Mouse (Mus musculus): ENCODE measurements around the gene Dgkh. TPM values are rescaled to one million over a fixed set of nuclear protein-coding genes. Genes with fewer than 3 reads are reported as not detected.
A peak's percentile ranks its signal among the peaks of the same experiment; 100 is the strongest.

The Dgkh gene
- 1.6 and 1.8 TPM in 2 replicates for polyA plus RNA-seq (2016; fragmentation: Nextera tagmentation; extraction: Ambion mirVana)

DNA sequence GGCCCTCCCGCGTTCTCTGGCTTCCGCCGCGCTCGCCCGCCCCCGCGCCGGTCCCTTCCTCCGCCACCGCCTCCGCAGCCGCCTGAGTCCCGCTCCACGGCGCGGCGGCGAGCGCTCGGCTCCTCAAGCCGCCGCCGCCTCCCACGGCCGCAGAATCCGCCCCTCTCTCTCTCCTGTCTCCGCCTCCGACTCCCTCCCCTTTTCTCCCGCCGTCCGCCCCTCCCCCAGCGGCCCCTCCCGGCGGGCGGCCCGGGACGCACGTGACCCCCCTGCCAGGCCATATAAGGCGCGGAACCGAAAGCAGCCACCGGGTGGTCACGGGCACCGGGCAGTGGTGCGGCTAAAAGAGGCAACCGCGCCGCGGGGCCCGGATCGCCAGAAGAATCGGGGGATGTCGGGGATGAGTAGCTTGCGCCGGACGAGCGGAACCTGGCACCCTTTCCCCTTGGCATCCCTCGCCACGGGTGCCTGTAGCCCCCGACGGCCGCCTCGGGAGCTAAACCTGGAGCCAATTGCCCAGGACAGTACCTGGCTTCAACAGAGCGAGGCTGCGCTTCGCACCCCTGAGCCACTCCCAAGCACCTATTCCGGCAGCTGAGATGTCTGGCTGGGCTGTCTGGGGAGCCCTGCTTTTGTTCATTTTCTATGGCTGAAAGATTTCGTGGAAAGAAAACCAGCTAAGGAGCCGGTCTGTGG is at the start of gene Dgkh:
TSS of gene Dgkh (minus strand) at position 160 of the 696 bp plus-strand sequence.
- peak; percentile 92 for ATAC-seq (ENCODE audit: low FRiP score, low read depth)
- H3K4me2 ChIP-seq (replicated peaks) = peak within 1 kb of the TSS; percentile 96
- H3K27ac ChIP-seq (replicated peaks) = peak within 1 kb of the TSS; percentile 78
- peak within 1 kb of the TSS; percentile 88 for H3K9ac ChIP-seq (replicated peaks)
- H3K4me1 ChIP-seq = peaks cover 16% of the 10 kb centered on the region
- peaks cover 48% of the 10 kb centered on the region for H3K27me3 ChIP-seq
- H3K9me3 ChIP-seq = no peaks in the 10 kb centered on the region
- WGBS = under 1% methylated on average over 63 of the region's 71 CpGs
- peak within 1 kb of the TSS; percentile 72 for H3K4me3 ChIP-seq
- no peaks in the 10 kb centered on the region for H3K36me3 ChIP-seq

GRCm38 (mm10) chr14:78777215-78777614 is 44.6 kb upstream of the Dgkh start:
- H3K9me3 ChIP-seq = no peaks in the 10 kb centered on the region
- H3K27me3 ChIP-seq = peaks cover 33% of the 10 kb centered on the region
- peak overlapping the region; percentile 43 for H3K4me2 ChIP-seq (replicated peaks)
- WGBS = 51% methylated on average over 18 of the region's 18 CpGs
- H3K4me3 ChIP-seq = 0 out of 2 replicates have a peak overlapping the region, but pooled peaks have one; percentile 5
- H3K9ac ChIP-seq (replicated peaks) = no peak overlapping the region
- peaks cover 19% of the 10 kb centered on the region; the same call in 1 of the 2 replicates for H3K4me1 ChIP-seq
- no peaks in the 10 kb centered on the region for H3K36me3 ChIP-seq
- ATAC-seq (ENCODE audit: low FRiP score, low read depth) = no peak
- no peak overlapping the region for H3K27ac ChIP-seq (replicated peaks)

- 13% methylated on average over 8 of the region's 8 CpGs for WGBS
- Histone ChIP-seq H3K9me3 (no peaks in the 10 kb centered on the region), H3K4me1 (peaks cover 19% of the 10 kb centered on the region; the same call in 1 of the 2 replicates), H3K27me3 (peaks cover 33% of the 10 kb centered on the region), H3K9ac (replicated peaks) (no peak overlapping the region), H3K36me3 (no peaks in the 10 kb centered on the region), H3K4me2 (replicated peaks) (peak overlapping the region; percentile 43), H3K27ac (replicated peaks) (no peak overlapping the region), H3K4me3 (0 out of 2 replicates have a peak overlapping the region, but pooled peaks have one; percentile 5)
- ATAC-seq (ENCODE audit: low FRiP score, low read depth) = peak; percentile 27; the same call in 1 of the 2 replicates
These were observed 44.1 kb upstream of the Dgkh start for GRCm38 (mm10) chr14:78776659-78777058.

DNA sequence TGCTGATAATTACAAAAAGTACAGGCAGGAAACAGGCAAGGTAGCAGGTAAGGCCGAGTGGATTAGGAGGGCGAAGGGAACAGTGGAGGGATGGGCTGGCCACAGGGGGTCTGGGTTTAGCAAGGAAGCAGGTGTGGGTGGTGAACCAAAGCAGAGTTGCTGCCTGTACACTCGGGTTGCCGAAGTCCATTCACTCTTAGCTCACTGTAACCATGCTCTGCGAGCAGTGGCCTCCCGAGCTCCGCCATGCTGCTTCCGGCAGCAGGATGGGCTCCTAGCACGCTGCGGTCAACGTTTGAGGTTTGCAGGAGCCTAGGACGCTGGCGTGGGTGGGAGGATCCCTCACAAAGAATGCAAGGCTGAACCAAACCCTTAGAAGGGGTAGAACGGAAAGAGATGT is 43.1 kb upstream of the Dgkh start:
- no peaks in the 10 kb centered on the region for H3K9me3 ChIP-seq
- ATAC-seq (ENCODE audit: low FRiP score, low read depth) = peak; percentile 41; the same call in 1 of the 2 replicates
- 58% methylated on average over 14 of the region's 14 CpGs for WGBS
- H3K4me2 ChIP-seq (replicated peaks) = peak overlapping the region; percentile 16
- peaks cover 19% of the 10 kb centered on the region; the same call in 1 of the 2 replicates for H3K4me1 ChIP-seq
- no peak overlapping the region for H3K9ac ChIP-seq (replicated peaks)
- H3K4me3 ChIP-seq = no peak overlapping the region
- H3K36me3 ChIP-seq = no peaks in the 10 kb centered on the region
- peaks cover 37% of the 10 kb centered on the region for H3K27me3 ChIP-seq
- H3K27ac ChIP-seq (replicated peaks) = no peak overlapping the region

DNA sequence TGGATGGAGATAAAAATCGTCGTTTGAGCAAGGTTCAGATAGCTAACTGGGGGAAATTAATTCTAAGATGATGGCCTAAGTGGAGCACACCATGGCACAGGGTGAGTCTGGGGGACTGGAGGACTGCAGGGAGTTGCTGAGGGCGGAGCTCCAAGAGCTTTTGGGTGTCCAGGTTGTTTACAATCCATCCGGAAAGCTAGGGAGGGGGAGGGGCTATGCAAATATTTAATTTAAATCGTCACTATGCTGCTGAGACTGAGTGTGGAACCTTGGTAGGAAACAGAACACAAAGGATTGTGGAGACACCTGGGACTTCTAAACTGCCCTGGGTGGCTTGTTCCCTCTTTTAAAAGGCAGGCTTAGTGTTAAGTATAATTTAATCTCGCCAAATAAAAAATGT is 42.6 kb upstream of the Dgkh start:
- Histone ChIP-seq H3K27me3 (peaks cover 37% of the 10 kb centered on the region), H3K9me3 (no peaks in the 10 kb centered on the region), H3K36me3 (no peaks in the 10 kb centered on the region), H3K27ac (replicated peaks) (no peak overlapping the region), H3K4me3 (no peak overlapping the region), H3K4me2 (replicated peaks) (no peak overlapping the region), H3K9ac (replicated peaks) (no peak overlapping the region), H3K4me1 (peaks cover 19% of the 10 kb centered on the region; the same call in 1 of the 2 replicates)
- WGBS = 58% methylated on average over 6 of the region's 6 CpGs
- no peak for ATAC-seq (ENCODE audit: low FRiP score, low read depth)

- H3K9me3 ChIP-seq = no peaks in the 10 kb centered on the region
- H3K4me2 ChIP-seq (replicated peaks) = no peak overlapping the region
- 19% methylated on average over 3 of the region's 3 CpGs for WGBS
- H3K4me3 ChIP-seq = no peak overlapping the region
- H3K36me3 ChIP-seq = no peaks in the 10 kb centered on the region
- H3K27ac ChIP-seq (replicated peaks) = no peak overlapping the region
- peaks cover 30% of the 10 kb centered on the region for H3K27me3 ChIP-seq
- H3K4me1 ChIP-seq = peaks cover under 1% of the 10 kb centered on the region; the same call in 1 of the 2 replicates
- ATAC-seq (ENCODE audit: low FRiP score, low read depth) = no peak
- H3K9ac ChIP-seq (replicated peaks) = no peak overlapping the region
These were observed 37.9 kb upstream of the Dgkh start for GRCm38 (mm10) chr14:78770457-78770856.

DNA sequence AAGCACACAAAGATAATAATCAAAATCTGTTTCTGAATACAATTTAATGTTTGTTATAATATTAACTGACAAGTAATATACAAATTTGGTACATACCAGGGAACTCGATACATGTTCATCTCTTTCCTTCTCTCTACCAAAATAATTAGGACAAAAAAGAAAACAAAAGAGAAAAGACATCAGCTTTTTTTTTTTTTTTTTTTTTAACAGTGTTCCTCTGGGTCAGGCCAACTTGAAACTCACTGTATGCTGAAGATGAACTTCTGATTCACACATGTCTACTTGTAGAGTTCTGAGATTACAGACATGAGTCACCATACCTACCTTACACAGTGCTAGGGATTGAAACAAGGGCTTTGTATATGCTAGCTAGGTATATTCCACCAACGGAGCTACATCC is 28.5 kb upstream of the Dgkh start:
- Histone ChIP-seq H3K4me2 (replicated peaks) (no peak overlapping the region), H3K4me1 (no peaks in the 10 kb centered on the region), H3K9me3 (no peaks in the 10 kb centered on the region), H3K27me3 (no peaks in the 10 kb centered on the region), H3K9ac (replicated peaks) (no peak overlapping the region), H3K4me3 (no peak overlapping the region), H3K36me3 (no peaks in the 10 kb centered on the region), H3K27ac (replicated peaks) (no peak overlapping the region)
- ATAC-seq (ENCODE audit: low FRiP score, low read depth) = no peak
- 85% methylated on average over 2 of the region's 2 CpGs for WGBS

- Histone ChIP-seq H3K27me3 (no peaks in the 10 kb centered on the region), H3K9ac (replicated peaks) (no peak overlapping the region), H3K4me1 (no peaks in the 10 kb centered on the region), H3K27ac (replicated peaks) (no peak overlapping the region), H3K4me2 (replicated peaks) (no peak overlapping the region), H3K4me3 (no peak overlapping the region), H3K9me3 (no peaks in the 10 kb centered on the region), H3K36me3 (no peaks in the 10 kb centered on the region)
- 33% methylated on average over 3 of the region's 3 CpGs for WGBS
- ATAC-seq (ENCODE audit: low FRiP score, low read depth) = peak; percentile 68; the same call in 1 of the 2 replicates
These were observed 26.9 kb upstream of the Dgkh start for GRCm38 (mm10) chr14:78759491-78759890.

DNA sequence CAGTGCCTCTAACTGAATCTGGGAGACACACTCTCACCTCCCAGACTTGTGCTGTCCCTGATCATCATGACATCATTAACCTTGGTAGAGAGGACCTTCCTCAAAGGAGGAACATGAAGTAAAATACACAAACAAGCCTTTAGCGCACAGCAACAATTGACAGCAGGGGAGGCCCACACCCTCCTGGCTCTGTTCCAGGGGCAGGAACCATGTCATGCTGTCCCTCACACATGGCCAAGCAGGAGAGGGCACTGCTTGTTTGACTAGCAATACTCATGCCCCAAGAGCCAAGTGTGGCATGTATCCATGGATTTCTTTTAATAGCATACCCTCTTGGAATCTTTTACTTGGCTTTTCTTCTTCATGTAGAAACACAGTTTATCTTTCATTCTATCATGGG is 22.7 kb upstream of the Dgkh start:
- WGBS = 84% methylated on average over 1 of the region's 1 CpGs
- H3K27me3 ChIP-seq = no peaks in the 10 kb centered on the region
- no peaks in the 10 kb centered on the region for H3K9me3 ChIP-seq
- no peak overlapping the region for H3K4me2 ChIP-seq (replicated peaks)
- no peaks in the 10 kb centered on the region for H3K4me1 ChIP-seq
- H3K9ac ChIP-seq (replicated peaks) = no peak overlapping the region
- no peak overlapping the region for H3K27ac ChIP-seq (replicated peaks)
- ATAC-seq (ENCODE audit: low FRiP score, low read depth) = no peak
- no peak overlapping the region for H3K4me3 ChIP-seq
- H3K36me3 ChIP-seq = no peaks in the 10 kb centered on the region

DNA sequence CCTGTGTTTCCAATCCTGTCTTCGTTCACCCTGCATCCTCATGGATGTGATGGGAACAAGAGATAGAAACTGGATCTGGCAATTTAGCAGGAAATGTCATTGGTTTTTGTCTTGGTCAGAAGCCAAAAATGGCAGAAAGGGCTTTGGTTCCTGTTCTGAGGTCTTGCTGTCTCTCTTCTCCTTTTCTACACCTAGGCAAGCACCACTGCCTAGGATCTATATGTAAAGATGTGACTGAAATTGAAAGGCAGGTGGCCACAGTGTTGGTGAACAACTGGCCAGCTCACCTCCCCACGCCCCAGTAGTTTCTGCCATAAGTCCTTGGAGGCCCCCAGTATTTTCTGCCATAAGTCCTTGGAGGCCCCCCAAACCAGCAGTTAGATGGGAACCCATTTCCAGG is 16.1 kb upstream of the Dgkh start:
- Histone ChIP-seq H3K4me3 (no peak overlapping the region), H3K27ac (replicated peaks) (no peak overlapping the region), H3K9ac (replicated peaks) (no peak overlapping the region), H3K4me1 (no peaks in the 10 kb centered on the region), H3K27me3 (no peaks in the 10 kb centered on the region), H3K4me2 (replicated peaks) (no peak overlapping the region), H3K9me3 (no peaks in the 10 kb centered on the region), H3K36me3 (no peaks in the 10 kb centered on the region)
- no peak for ATAC-seq (ENCODE audit: low FRiP score, low read depth)
- WGBS = 88% methylated on average over 2 of the region's 2 CpGs

GRCm38 (mm10) chr14:78747969-78748651 is 15.5 kb upstream of the Dgkh start:
- WGBS = 50% methylated on average over 14 of the region's 14 CpGs
- H3K4me3 ChIP-seq = no peak overlapping the region
- no peak overlapping the region for H3K4me2 ChIP-seq (replicated peaks)
- no peaks in the 10 kb centered on the region for H3K27me3 ChIP-seq
- no peaks in the 10 kb centered on the region for H3K9me3 ChIP-seq
- H3K36me3 ChIP-seq = no peaks in the 10 kb centered on the region
- H3K9ac ChIP-seq (replicated peaks) = no peak overlapping the region
- no peaks in the 10 kb centered on the region for H3K4me1 ChIP-seq
- H3K27ac ChIP-seq (replicated peaks) = no peak overlapping the region
- ATAC-seq (ENCODE audit: low FRiP score, low read depth) = no peak

GRCm38 (mm10) chr14:78747454-78747853 is 14.9 kb upstream of the Dgkh start:
- Histone ChIP-seq H3K9ac (replicated peaks) (no peak overlapping the region), H3K27ac (replicated peaks) (no peak overlapping the region), H3K9me3 (no peaks in the 10 kb centered on the region), H3K4me2 (replicated peaks) (no peak overlapping the region), H3K36me3 (no peaks in the 10 kb centered on the region), H3K4me3 (no peak overlapping the region), H3K4me1 (no peaks in the 10 kb centered on the region), H3K27me3 (no peaks in the 10 kb centered on the region)
- 92% methylated on average over 3 of the region's 3 CpGs for WGBS
- no peak for ATAC-seq (ENCODE audit: low FRiP score, low read depth)
